Mouse (Mus musculus) embryonic stem cell, embryonic (primary cell): ENCODE measurements at regions not wholly inside any gene's neighbourhood (a gene's known extent, or its start where the extent isn't known, plus 50 kb on each side); places are given as distances from the start of the nearest gene placed in this dataset.

ENCODE experiments used
- CTCF ChIA-PET, 4 experiments: fragments of 300-600 bp in 2 of 4; fragments of 350-600 bp in 2 of 4; sonication (Branson Sonifier 250); formaldehyde crosslinking; loops; one replicate each; lab custom pipeline; 2022; ENCODE audit warnings: inconsistent platforms in 2 of 4; lab: Charles Lee
- POLR2A ChIA-PET, 4 experiments: fragments of 300-600 bp in 2 of 4; fragments of 350-600 bp in 2 of 4; sonication (Branson Sonifier 250); formaldehyde crosslinking; loops; one replicate each; lab custom pipeline; 2022; ENCODE audit warnings: antibody characterized with exemption in 4 of 4, inconsistent platforms in 1 of 4; lab: Charles Lee

DNA sequence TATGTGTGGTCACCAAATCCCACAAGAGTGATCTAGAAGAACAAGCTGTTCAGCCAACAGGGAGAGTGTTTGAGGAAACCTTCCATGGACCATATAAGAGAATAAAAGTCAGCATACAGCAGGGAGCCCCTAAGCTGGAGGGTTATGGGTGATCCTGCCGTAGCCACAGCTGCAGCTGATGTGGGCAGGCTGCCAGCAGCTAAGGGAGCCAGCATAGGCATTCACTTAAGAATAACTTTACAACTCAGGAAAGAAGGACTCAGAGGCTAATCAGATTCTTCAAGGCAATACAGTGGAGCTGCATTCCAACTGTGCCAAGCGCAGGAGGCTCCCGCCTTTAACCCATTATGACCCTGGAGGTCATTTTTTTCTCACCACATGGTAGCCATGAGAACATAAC lies 121.6 kb downstream of the Uck2 start:
- POLR2A ChIA-PET: no interaction called here
- CTCF ChIA-PET: no interaction called here

DNA sequence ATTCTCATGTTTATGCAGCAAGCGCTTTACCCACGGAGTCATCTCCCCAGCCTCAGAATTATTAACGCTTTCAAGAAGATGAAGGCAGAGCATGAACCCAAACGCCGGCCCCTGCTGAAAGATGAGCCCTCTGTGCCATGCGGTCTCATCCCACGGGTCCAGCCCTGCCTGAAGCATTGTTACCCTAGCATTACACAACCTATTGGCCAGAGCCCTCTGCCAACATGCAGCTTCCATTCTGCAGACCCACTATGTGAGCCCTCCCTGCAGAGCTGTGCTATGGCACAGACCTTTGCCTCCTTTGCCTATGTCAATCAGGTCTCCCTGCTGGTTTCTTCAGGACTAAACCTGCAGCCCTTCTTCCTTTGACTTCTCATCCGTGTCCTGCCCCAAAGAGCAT lies 122.6 kb downstream of the Uck2 start:
- ChIA-PET POLR2A (no interaction called here), CTCF (interaction anchor here in 1 of 4 experiments (0.5 to 0.6 kb wide), 3 partner anchors 191 to 683 kb away, joined by 3 to 10 read pairs (median 6); no protein-coding TSS in a partner anchor)

DNA sequence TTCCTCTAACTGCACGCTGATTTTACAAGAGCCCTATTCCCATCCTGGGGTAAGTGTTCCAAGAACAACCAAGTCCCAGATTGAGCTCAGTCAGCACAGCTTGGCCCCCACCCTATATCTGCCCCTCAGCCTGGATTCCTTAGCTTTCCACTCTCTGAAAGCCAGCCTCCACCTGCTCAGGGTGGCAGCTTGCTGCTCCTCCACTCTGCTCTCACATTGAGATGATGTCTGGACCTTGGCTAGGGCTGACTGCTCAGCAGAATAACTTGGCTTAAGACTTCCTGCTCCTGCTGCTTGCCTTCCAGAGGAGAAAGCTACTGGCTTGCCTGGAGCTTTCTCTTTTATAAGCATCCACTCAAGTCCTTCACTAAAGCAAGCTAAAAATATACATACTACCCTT lies 125.6 kb downstream of the Uck2 start:
- CTCF ChIA-PET: no interaction called here
- POLR2A ChIA-PET: interaction anchor here in 2 of 4 experiments (0.6 to 1.0 kb wide), 4 partner anchors 10 to 473 kb away, joined by 3 to 4 read pairs (median 3); no protein-coding TSS in a partner anchor

DNA sequence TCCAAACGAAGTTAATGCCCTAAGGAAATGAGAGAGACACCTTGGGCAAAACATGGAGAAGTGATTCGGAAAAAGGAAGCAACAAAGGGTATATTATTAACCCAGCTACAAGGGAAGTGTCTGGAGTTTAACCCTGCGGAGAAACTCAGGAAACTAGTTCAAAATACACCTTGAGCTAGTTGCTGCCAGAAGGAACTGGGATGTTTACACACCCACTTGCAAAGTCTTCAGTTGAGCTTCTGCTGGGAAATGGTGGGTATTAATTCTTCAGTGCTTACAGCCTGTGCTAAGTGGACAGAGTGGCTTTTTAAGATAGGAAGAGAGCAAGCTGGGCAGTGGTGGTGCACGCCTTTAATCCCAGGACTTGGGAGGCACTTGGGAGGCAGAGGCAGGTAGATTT lies 132.7 kb downstream of the Uck2 start:
- CTCF ChIA-PET: no interaction called here
- POLR2A ChIA-PET: interaction anchor here in 1 of 4 experiments (0.6 kb wide), 1 partner anchor 1280 kb away, joined by 4 read pairs; the partner anchor contains the start of gene Pbx1

DNA sequence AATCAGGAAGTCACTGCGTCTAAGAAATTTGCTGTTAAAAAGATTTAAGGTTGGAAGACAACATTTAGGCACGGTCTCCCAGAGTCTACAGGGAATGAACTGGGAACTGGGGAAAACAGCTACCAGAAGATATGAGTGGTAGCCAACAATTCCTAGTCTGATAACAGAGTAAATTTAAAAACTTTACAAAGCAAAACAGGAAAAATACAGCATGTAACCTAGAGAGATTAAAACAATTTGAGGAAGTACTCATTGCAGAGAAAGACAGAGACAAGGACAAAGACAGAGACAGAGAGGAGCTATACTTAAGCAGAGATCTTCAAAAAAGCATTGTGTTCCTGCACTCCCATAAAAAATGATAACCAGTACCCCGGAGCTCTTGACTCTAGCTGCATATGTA lies 140.8 kb downstream of the Uck2 start:
- POLR2A ChIA-PET: no interaction called here
- CTCF ChIA-PET: no interaction called here

DNA sequence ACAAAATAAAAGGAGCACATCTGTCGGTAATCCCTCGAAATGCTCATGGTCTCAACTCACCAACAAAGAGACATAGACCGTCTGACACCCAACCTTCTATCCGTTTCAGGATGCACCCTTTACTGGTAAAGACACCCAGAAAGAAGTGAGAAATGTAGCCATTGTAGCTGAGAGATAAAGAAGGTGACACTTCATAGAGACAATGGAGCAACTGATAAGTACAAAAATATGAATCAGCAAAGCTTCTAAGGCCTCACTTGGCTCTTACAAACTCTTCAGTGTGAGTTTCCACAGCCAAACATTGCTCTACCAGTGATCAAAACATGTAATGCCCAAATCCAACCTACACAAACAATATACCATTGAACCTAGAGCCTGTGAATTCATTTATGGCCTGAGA lies 141.3 kb downstream of the Uck2 start:
- POLR2A ChIA-PET: no interaction called here
- CTCF ChIA-PET: no interaction called here
